Mouse (Mus musculus): ENCODE results near the gene 2810459M11Rik.

Gene 2810459M11Rik

DNA sequence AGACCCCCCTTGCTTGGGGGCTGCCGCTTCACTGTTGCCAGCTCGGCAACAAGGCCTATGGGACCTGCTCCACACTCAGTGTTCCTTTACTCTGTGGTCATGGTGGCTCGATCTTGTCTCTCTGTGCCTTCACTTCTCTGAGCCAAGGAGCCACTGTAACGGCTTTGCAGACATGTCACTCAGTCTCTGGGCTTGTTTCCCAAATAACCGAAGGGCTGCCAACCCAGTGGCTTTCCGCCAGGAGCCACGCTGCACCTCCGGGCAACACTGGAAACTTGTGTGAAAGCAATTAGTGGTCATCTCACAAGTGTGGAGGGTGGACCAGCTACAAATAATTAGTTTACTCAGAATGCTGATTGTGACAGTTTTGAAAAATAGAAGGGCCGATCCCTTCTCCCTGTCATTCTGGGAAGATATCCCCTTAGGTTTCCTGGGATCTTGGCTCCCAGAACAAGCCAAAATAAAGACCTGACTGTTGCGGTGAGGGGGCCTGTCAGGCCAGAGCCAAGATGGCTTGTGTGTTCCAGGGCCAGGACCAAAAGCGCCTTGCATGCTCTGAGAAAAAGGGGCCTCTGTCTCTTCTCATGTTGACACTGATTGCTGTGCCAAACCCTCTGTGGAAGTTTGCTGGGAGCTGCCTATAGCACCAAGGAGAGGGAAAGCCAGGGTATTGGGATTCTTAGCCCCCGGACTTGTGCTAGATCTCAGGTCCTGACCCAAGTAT, 7.7 kb downstream of the 2810459M11Rik start:
- DNase-seq (ENCODE audit: low spot score in 2 of 2), result peak in 1 of 2 experiments; percentile 58

DNA sequence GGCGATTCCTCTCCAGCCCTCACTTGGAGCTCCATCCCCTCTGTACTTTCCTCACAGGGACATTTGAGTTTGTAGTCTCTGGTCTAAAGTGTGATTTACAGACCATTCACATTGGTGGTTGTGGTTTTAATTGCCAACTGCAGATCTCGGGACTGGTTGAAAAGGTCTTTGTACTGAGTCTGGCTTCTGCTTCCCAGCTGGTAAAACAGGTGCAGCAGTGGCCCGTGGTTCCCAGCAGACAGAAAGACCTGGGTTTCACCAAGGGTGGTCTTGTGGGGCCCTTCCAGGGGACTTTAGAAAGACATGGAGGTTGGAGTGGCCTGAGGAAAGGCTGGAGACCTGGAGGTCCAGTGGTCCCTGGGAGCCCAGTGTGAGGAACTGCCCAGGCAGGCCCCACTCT, 9.3 kb downstream of the 2810459M11Rik start:
- no peak for DNase-seq (ENCODE audit: low spot score in 2 of 2)

DNA sequence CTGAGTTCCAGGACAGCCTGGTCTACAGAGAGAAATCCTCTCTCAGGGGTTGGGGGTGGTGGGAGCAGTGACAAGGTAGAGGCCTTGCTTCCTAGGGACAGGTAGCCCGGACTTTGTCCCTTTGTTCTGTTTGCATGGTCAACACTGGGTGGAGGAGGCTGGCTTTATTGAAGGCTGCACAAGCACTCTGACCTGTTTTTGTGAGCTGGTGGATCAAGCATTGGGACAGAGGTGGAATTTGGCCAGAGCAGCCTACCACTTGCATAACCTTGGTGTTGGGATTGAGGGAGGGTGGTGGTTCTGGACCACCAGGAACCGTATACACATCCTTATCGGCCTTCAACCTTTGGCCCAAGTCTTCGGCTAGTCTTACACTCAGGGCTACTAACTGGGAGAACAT, 10.6 kb downstream of the 2810459M11Rik start:
- DNase-seq (ENCODE audit: low spot score in 2 of 2), result no peak

DNA sequence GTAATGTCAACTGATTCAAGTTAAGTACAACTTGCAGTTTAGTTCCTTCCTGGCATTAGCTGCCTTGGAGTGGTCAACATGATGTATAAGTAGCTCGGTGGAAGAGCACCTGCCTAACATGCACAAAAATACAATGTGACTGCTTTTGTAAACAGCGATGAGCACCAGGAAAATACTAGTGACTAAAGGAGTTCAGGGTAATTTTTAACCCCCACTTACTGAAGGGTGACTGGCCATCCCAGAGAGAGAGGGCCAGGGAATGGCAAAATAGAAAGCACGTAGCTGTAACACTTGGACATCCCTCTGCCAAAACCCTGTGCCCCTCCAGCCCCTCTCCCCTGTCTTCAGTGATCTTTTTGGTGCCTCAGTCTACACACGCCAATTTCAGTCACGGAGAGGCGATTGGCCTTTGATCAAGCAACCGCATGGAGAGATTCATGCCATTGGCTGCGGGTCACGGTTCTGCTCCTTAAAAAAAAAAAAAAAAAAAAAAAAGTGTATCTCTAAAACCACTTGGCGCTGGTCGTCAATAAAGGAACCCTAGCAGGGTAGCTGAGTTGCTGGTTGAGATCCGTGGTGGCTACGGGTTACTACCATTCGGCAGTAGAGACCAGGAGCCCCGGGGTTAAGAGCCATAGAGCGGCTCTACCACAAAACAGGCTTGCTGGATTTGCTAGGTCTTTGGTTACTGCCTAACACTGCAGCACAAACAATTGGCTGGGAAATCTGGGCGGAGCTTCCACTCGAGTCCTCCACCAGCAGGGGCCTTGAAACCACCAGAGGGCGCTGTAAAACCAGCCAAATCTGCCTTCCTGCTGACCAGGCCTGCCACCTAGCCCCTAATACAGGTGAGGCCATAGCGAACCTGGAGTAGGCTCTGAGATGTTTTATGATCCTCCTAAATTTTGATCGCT, 13.4 kb downstream of the 2810459M11Rik start:
- DNase-seq (ENCODE audit: low spot score in 2 of 2), result peak; percentile 86 to 93

DNA sequence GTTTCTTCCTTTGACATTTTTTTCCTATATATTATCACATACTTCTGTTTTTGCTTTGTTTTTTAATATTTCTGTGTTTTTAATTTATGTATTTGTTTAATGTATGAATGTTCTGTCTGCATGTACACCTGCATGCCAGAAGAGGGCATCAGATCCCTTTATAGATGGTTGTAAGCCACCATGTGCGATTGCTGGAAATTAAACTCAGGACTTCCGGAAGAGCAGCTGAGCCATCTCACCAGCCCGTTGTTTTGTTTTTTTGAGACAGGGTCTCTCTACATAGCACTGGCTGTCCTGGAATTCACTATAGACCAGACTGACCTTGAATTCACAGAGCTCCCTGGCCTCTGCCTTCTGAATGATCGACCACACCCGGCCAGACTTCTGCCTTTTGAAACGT, 16.9 kb downstream of the 2810459M11Rik start:
- DNase-seq (ENCODE audit: low spot score in 2 of 2), result no peak

DNA sequence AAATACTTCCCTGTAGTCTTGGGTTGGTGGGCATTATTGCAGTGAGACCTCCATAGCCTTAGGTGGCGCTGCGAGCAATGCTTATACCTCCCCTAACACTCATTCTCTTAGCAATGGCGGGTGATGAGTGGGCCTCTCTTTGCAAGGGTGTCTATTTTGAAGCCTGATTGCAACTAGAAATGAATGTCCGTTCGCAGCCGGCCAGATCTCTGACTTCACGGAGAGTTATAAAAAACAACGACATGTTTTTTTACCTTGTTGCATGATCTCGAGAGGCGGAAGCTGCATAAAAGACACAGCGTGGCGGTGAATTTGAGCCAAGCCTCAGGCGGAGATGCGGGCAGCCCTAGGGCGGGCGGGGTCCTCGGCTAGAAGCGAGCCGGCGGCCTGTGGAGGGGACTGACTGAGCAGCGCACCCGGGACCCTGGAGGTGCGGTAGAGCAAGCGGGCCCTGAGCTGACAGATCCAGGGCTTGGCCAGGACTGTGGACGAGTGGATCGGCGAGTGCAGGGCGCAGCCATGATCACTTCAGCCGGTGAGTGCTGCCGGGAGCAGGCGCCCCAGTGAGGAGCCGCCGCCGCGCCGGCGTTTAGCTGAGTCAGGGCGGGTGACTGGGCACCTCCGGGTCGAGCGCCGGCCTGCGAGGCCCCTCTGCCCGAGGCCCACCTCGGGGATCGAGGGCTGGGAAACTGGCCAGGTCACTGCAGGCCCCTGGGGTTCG, 18.8 kb downstream of the 2810459M11Rik start, which contains the start of gene Psmd1:
TSS of gene Psmd1 (plus strand) at position 117 of the 721 bp plus-strand sequence.
- peak; percentile 82 to 83 for DNase-seq (ENCODE audit: low spot score in 2 of 2)

- no peak for DNase-seq (ENCODE audit: low spot score in 2 of 2)
Measured at GRCm38 (mm10) chr1:86076565-86076964, 30.9 kb downstream of the 2810459M11Rik start.

- no peak for DNase-seq (ENCODE audit: low spot score in 2 of 2)
Measured at GRCm38 (mm10) chr1:86094413-86094812, 48.8 kb downstream of the 2810459M11Rik start.

DNA sequence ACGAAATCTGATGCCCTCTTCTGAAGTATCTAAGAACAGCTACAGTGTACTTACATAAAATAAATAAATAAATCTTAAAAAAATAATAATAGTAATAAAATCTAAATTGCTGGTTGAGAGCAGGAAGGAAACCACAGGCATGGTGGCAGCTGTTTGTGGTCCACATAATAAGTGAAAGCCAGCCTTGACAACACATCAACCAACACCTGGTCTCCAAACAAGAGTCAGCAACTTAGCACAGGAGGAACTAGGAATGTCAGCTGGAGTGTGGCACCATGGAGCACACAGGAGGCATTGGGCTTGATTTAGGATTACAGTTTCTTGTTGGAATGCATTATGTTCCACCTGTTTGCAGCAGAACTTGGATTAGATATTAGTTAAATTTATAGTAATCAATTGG, 59.4 kb downstream of the 2810459M11Rik start:
- DNase-seq (ENCODE audit: low spot score in 2 of 2), result no peak
